Comparison of ENCODE assay signal across 7 mouse cellular contexts in the genomic region with DNA sequence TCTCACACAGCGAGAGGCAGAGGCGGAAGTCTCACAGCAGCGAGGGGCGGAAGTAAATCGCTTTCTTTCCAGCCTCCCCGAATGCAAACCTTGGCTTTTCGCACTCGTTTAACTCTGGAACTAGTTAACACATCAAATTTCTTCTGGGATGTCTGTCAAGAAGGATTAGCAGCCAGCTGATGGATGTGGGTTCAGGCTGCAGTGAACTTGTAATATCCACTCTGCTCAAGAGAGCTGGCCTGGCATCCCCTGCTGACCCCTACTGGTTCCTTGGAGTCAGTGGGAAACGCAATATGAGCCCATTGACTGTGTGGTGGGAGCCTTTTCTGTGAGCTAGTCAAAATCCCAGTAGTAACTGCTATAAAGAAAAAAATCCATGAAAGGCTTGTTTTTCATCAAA.
DNase-seq lines count a peak whose midpoint lies in the region; ATAC-seq and TF ChIP-seq lines count a peak whose summit lies in the region.

No protein-coding gene starts in this region.

- H3K9ac ChIP-seq in lung, embryonic 15.5 days, result no peak overlapping the region
- peak overlapping the region; percentile 25; the same call in 1 of the 2 replicates for H3K9ac ChIP-seq in heart, embryonic 15.5 days
- no peak overlapping the region for H3K9ac ChIP-seq in liver, embryonic 15.5 days

- ATAC-seq in lung, embryonic 15.5 days (ENCODE audit: borderline replicate concordance, extremely low read depth, low FRiP score, low TSS enrichment), result no peak
- no peak for ATAC-seq in heart, embryonic 15.5 days (replicated peaks; ENCODE audit: insufficient number of reproducible peaks, insufficient read depth, low FRiP score, low read depth)
- ATAC-seq in liver, embryonic 15.5 days (ENCODE audit: insufficient read depth), result no peak
- ATAC-seq in megakaryocyte, adult 5-6 weeks (ENCODE audit: poor library complexity, severe bottlenecking), result no peak
- no peak for ATAC-seq in megakaryocyte-erythroid progenitor cell, adult 5-6 weeks (replicated peaks; ENCODE audit: low FRiP score, low TSS enrichment, poor library complexity, severe bottlenecking)

- peak overlapping the region; percentile 25; the same call in 1 of the 2 replicates for H3K4me3 ChIP-seq in lung, embryonic 15.5 days
- H3K4me3 ChIP-seq in lung, adult 2 months (replicated peaks; ENCODE audit: extremely low read depth, low read depth, low read length), result no peak overlapping the region
- H3K4me3 ChIP-seq in heart, embryonic 15.5 days, result peak overlapping the region; percentile 33
- no peak overlapping the region for H3K4me3 ChIP-seq in liver, embryonic 15.5 days (replicated peaks)

- peak overlapping the region; percentile 56 for H3K4me2 ChIP-seq in lung, embryonic 15.5 days
- peak overlapping the region; percentile 64 for H3K4me2 ChIP-seq in heart, embryonic 15.5 days
- peak overlapping the region; percentile 30; the same call in 1 of the 2 replicates for H3K4me2 ChIP-seq in liver, embryonic 15.5 days

- H3K9me3 ChIP-seq in lung, embryonic 15.5 days, result no peaks in the 10 kb centered on the region
- H3K9me3 ChIP-seq in heart, embryonic 15.5 days (replicated peaks), result no peaks in the 10 kb centered on the region
- no peaks in the 10 kb centered on the region for H3K9me3 ChIP-seq in liver, embryonic 15.5 days (replicated peaks)

- no peak for TF ChIP-seq CTCF in lung, adult 2 months (IDR thresholded peaks at IDR 0.05; ENCODE audit: insufficient read depth, low read length)

- H3K27me3 ChIP-seq in lung, embryonic 15.5 days, result peaks cover 6% of the 10 kb centered on the region; the same call in 1 of the 2 replicates
- peaks cover 4% of the 10 kb centered on the region; the same call in 1 of the 2 replicates for H3K27me3 ChIP-seq in heart, embryonic 15.5 days
- H3K27me3 ChIP-seq in liver, embryonic 15.5 days, result peaks cover 9% of the 10 kb centered on the region

- H3K27ac ChIP-seq in lung, embryonic 15.5 days, result no peak overlapping the region
- no peak overlapping the region for H3K27ac ChIP-seq in heart, embryonic 15.5 days
- H3K27ac ChIP-seq in liver, embryonic 15.5 days (replicated peaks), result no peak overlapping the region

- WGBS in lung, embryonic 15.5 days, result 13% methylated on average over 9 of the region's 9 CpGs
- WGBS in lung, adult 2 months, result 12% methylated on average over 9 of the region's 9 CpGs
- WGBS in heart, embryonic 15.5 days, result 21% methylated on average over 9 of the region's 9 CpGs
- WGBS in liver, embryonic 15.5 days (ENCODE audit: insufficient replicate concordance), result 13% methylated on average over 9 of the region's 9 CpGs

- no peaks in the 10 kb centered on the region for H3K36me3 ChIP-seq in lung, embryonic 15.5 days
- no peaks in the 10 kb centered on the region for H3K36me3 ChIP-seq in heart, embryonic 15.5 days
- H3K36me3 ChIP-seq in liver, embryonic 15.5 days (replicated peaks), result no peaks in the 10 kb centered on the region

- TF ChIP-seq POLR2A in lung, adult 2 months (IDR thresholded peaks at IDR 0.05; ENCODE audit: borderline replicate concordance, extremely low read depth, low read depth, low read length), result no peak

- no peak for DNase-seq in lung, adult 2 months
- no peak for DNase-seq in adrenal gland, adult (ENCODE audit: inconsistent age in 2 of 2, low spot score in 1 of 2)

- H3K4me1 ChIP-seq in lung, embryonic 15.5 days, result no peaks in the 10 kb centered on the region
- H3K4me1 ChIP-seq in lung, adult 2 months (ENCODE audit: control insufficient read depth, insufficient read depth, low read length), result no peaks in the 10 kb centered on the region
- no peaks in the 10 kb centered on the region for H3K4me1 ChIP-seq in heart, embryonic 15.5 days (replicated peaks)
- no peaks in the 10 kb centered on the region for H3K4me1 ChIP-seq in liver, embryonic 15.5 days (replicated peaks)

Comparison
In these comparisons a context has a peak if more than half of its experiments do, and no peak if none do; other contexts are left out.
1. H3K4me3 ChIP-seq: peak in lung, embryonic 15.5 days (single experiment) and heart, embryonic 15.5 days (single experiment); none in lung, adult 2 months (single experiment) and liver, embryonic 15.5 days (single experiment).
2. Peak in every context shown above with its lines, with median percentiles within 50 percentile points of each other: H3K4me2 ChIP-seq.